Mouse (Mus musculus) cerebellum, postnatal 14 days (tissue): ENCODE data around the gene Tmed9.
"Not testable (repeated sequence)": the region's sequence is repeated elsewhere in the genome, so short reads cannot be mapped to it uniquely, and the experiment has no call there.

Experiments used
- DNase-seq, 2 experiments: peaks; one replicate each; pipeline ENCODE4 v3.0.0; 2021; ENCODE audit warnings: mixed read lengths in 2 of 2

Tmed9 gene

GRCm38 (mm10) chr13:55568524-55568923, 5.0 kb upstream of the Tmed9 start:
- not testable (repeated sequence) for DNase-seq

GRCm38 (mm10) chr13:55569726-55570285, 3.7 kb upstream of the Tmed9 start:
- DNase-seq: peak; percentile 48 to 59

- DNase-seq: peak; percentile 73 to 77
Measured at GRCm38 (mm10) chr13:55570286-55570973, 3.1 kb upstream of the Tmed9 start.

- DNase-seq: peak; percentile 97 to 98
Measured at GRCm38 (mm10) chr13:55571027-55571751, 2.3 kb upstream of the Tmed9 start, which contains the start of gene Fam193b. Gene Fam193b, minus strand, starts transcription at chr13:55571120.

GRCm38 (mm10) chr13:55571977-55572376, 1.6 kb upstream of the Tmed9 start:
- no peak for DNase-seq

GRCm38 (mm10) chr13:55574321-55574720, 789 bp downstream of the Tmed9 start:
- DNase-seq: no peak

- DNase-seq: no peak
Measured at GRCm38 (mm10) chr13:55575932-55576331, 2.4 kb downstream of the Tmed9 start.

- not testable (repeated sequence) for DNase-seq
Measured at GRCm38 (mm10) chr13:55576872-55577271, 3.3 kb downstream of the Tmed9 start.

- DNase-seq: no peak
Measured at GRCm38 (mm10) chr13:55578086-55578485, 4.6 kb downstream of the Tmed9 start.

GRCm38 (mm10) chr13:55591961-55592490, 18.5 kb downstream of the Tmed9 start:
- DNase-seq: peak in 1 of 2 experiments; percentile 26

- DNase-seq: peak; percentile 98 to 99
Measured at GRCm38 (mm10) chr13:55592512-55593253, 19.2 kb downstream of the Tmed9 start.

- no peak for DNase-seq
Measured at GRCm38 (mm10) chr13:55593254-55593747, 19.8 kb downstream of the Tmed9 start.

GRCm38 (mm10) chr13:55595375-55595774, 21.8 kb downstream of the Tmed9 start:
- DNase-seq: peak; percentile 87 to 88

- DNase-seq: no peak
Measured at GRCm38 (mm10) chr13:55596802-55597201, 23.3 kb downstream of the Tmed9 start.

GRCm38 (mm10) chr13:55599566-55600540, 26.3 kb downstream of the Tmed9 start, which contains the start of gene B4galt7:
Gene B4galt7, plus strand, starts transcription at chr13:55599896.
- DNase-seq: peak; percentile 92

- peak in 1 of 2 experiments; percentile 11 for DNase-seq
Measured at GRCm38 (mm10) chr13:55600657-55601056, 27.1 kb downstream of the Tmed9 start.

GRCm38 (mm10) chr13:55601611-55602010, 28.1 kb downstream of the Tmed9 start:
- DNase-seq: peak; percentile 93 to 96

- no peak for DNase-seq
Measured at GRCm38 (mm10) chr13:55604606-55605005, 31.1 kb downstream of the Tmed9 start.

GRCm38 (mm10) chr13:55606899-55607623, 33.5 kb downstream of the Tmed9 start:
- DNase-seq: no peak

GRCm38 (mm10) chr13:55607624-55608006, 34.1 kb downstream of the Tmed9 start:
- DNase-seq: no peak
